Mouse (Mus musculus) E14TG2a.4 (cell line): ENCODE results near the gene Gm37240.
A peak's percentile ranks its signal among the peaks of the same experiment; 100 is the strongest.

ENCODE experiments used
- H3K27me3 ChIP-seq: 2 replicates; pipeline ENCODE4 v1.6.1; 2014; ENCODE audit warnings: low read length, control low read depth; ENCODE audit not compliant: insufficient read depth
- H3K36me3 ChIP-seq: 2 replicates; pipeline ENCODE4 v1.6.1; 2014; ENCODE audit warnings: low read length, control low read depth; ENCODE audit not compliant: insufficient read depth
- H3K4me1 ChIP-seq: replicated peaks from 2 replicates; pipeline ENCODE4 v1.6.1; 2014; ENCODE audit warnings: low read depth, low read length, control low read depth
- H3K4me3 ChIP-seq: replicated peaks from 2 replicates; pipeline ENCODE4 v1.5.1; 2014; ENCODE audit warnings: mild to moderate bottlenecking, low read length
- H3K9me3 ChIP-seq: 2 replicates; pipeline ENCODE4 v1.6.1; 2014; ENCODE audit warnings: low read length, control low read depth
- CTCF ChIP-seq: conservative IDR thresholded peaks from 2 replicates; pipeline ENCODE4 v1.5.1; 2014; ENCODE audit warnings: low read length
- NANOG ChIP-seq: IDR thresholded peaks from 2 replicates; pipeline ENCODE4 v1.6.1; 2014; ENCODE audit warnings: borderline replicate concordance, low read length, mixed read lengths
- POU5F1 ChIP-seq: IDR thresholded peaks from 2 replicates; pipeline ENCODE4 v1.6.1; 2014; ENCODE audit warnings: low read length, borderline replicate concordance

Gm37240 gene

DNA sequence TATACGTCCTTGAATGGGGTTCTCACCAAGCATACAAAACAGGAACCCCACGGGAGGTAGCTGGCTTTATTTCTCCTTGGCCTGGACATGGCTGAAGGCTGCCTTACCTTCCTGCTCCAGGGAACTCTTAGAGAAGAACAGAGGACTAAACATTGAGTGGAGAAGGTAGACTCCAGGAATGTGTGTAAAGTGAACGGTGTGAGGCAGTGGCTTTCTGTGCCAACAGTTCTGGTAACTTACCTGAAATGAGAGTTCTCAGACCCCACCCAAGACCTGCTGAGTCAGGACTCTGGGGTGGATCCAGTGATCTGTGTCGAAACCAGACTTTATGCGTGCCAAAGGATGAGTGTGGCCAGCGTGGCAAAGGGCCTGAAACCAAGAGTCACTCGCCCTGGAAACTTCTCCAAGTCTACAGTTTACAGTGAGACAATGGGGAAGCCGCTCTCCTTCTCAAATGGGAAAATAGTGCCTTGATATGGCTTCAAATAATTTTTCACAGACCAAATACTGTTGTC, 1240.9 kb downstream of the Gm37240 start:
- TF ChIP-seq CTCF (no peak), NANOG (no peak), POU5F1 (no peak)
- Histone ChIP-seq H3K4me1 (peaks cover 53% of the 10 kb centered on the region), H3K9me3 (0 out of 2 replicates have a peak, but pooled peaks cover 3% of the 10 kb centered on the region), H3K27me3 (no peaks in the 10 kb centered on the region), H3K4me3 (no peak overlapping the region), H3K36me3 (no peaks in the 10 kb centered on the region)

DNA sequence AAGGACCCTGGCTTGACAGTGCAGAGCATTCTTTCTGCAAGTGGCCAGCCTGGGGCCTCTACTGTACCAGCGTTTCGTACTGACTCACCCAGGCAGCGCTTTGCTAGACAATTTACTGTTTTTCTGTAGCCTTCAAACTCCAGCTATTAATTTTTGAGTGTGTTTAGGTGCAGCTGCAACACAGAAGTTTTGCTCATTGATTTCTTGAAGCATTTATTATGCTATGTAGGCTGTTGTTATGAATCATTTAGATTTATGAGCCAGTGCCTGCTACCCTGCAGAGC, 1241.4 kb downstream of the Gm37240 start:
- Histone ChIP-seq H3K4me1 (peaks cover 58% of the 10 kb centered on the region), H3K27me3 (no peaks in the 10 kb centered on the region), H3K9me3 (0 out of 2 replicates have a peak, but pooled peaks cover 3% of the 10 kb centered on the region), H3K36me3 (no peaks in the 10 kb centered on the region), H3K4me3 (no peak overlapping the region)
- TF ChIP-seq POU5F1 = no peak
- no peak for TF ChIP-seq CTCF
- no peak for TF ChIP-seq NANOG

DNA sequence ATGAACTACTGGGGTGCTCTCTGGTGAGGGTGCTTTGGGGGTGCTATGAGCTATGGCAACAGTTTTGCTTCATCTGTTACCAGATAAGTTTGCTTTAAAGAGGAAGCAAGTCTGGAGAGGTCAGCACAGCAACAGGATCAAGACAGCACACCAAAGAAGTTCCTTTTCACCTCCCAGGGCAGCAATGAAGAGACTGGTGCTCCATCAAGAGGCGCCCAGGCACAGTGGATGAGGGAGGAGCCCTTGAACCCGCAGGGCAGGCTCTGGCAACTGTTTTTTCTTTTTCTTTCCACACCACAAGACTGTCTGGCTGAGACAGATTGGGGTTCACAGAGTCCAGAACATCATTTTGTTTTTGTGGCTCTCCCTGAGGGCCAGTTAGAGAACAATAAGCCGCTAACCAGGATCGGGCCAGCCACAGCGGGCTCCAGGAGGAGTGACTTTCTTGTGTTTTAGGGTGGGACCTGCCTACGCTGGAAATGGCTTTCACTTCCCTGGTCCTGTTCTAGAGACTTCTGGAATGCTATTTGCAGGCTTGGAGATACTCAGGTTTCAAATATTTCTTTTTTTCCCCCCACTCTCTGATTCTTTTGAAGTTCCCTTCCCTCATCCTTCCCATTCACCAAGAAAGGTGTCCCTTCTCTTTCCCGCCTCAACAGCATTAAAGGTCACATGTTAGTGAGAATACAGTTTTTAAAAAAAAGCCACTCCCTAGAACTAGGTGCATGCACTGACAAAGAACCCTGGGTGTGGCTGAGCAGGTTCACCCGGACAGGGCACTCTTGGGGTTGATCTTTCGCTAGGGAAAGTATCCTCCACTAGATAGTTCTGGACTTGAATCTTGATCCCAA, 1241.9 kb downstream of the Gm37240 start:
- no peak for TF ChIP-seq NANOG
- TF ChIP-seq CTCF = no peak
- TF ChIP-seq POU5F1 = no peak
- H3K4me1 ChIP-seq = peaks cover 63% of the 10 kb centered on the region
- 0 out of 2 replicates have a peak, but pooled peaks cover under 1% of the 10 kb centered on the region for H3K9me3 ChIP-seq
- H3K4me3 ChIP-seq = no peak overlapping the region
- H3K36me3 ChIP-seq = no peaks in the 10 kb centered on the region
- no peaks in the 10 kb centered on the region for H3K27me3 ChIP-seq

DNA sequence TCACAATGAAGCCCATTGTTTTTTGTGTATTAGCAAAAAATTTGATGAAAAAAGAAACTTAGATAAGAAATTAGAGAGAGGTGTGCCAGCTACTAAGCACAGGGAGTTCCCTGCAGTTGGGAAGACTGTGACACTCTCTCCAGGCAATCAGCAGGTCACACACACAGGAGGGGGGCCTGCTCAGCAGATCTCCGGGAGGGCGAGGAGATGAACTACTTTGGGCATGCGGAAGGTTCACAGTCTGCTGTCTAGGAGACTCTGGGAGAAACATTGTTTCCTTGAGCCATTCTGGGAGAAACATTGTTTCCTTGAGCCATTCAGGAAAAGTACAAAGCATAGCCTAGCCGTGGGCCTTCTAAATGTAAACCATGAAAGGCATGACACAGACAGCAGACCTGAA, 1244.4 kb downstream of the Gm37240 start:
- no peaks in the 10 kb centered on the region for H3K9me3 ChIP-seq
- no peaks in the 10 kb centered on the region for H3K27me3 ChIP-seq
- no peak overlapping the region for H3K4me3 ChIP-seq
- H3K36me3 ChIP-seq = no peaks in the 10 kb centered on the region
- TF ChIP-seq CTCF (no peak), NANOG (no peak), POU5F1 (no peak)
- peaks cover 78% of the 10 kb centered on the region for H3K4me1 ChIP-seq

DNA sequence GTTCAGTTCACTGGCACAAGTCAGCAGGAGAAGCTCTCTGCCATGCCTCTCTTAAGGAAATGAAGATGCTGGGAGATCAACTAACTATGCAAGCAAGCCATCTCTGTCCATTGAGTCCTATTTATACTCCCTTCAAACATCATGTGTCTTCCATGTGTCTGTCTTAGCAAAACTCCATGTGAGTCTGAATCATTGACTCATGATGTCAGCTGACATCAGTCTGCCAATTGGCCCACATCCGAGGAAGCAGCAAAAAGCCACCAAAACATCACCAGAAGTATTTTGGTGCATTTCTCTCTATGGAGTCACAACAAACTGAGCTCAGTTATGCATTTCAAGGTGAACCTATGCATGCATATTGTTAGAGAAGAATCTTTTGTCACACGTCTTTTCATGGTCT, 1245.9 kb downstream of the Gm37240 start:
- TF ChIP-seq POU5F1 (no peak), NANOG (no peak), CTCF (no peak)
- peaks cover 77% of the 10 kb centered on the region for H3K4me1 ChIP-seq
- no peaks in the 10 kb centered on the region for H3K27me3 ChIP-seq
- no peaks in the 10 kb centered on the region for H3K36me3 ChIP-seq
- no peaks in the 10 kb centered on the region for H3K9me3 ChIP-seq
- H3K4me3 ChIP-seq = no peak overlapping the region

DNA sequence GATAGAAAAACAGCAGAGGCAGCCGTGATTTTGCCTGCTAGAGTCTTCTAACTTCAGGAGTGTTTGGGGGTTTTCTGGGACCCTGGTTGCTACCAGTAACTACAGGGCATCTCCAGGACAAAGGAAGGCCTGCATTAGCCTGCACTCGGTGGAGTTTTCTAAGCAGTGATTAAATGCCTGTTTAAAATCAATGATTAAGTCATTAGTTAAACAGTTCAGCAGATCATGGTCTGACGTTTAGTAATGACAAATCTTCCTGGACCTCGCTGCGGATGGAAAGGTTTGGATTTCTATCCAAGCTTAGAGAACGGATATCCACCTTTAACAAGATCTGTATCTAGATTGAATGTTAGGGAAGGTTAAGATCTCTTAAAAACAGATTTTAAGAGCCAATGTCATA, 1246.8 kb downstream of the Gm37240 start:
- no peak overlapping the region for H3K4me3 ChIP-seq
- H3K36me3 ChIP-seq = no peaks in the 10 kb centered on the region
- H3K27me3 ChIP-seq = no peaks in the 10 kb centered on the region
- no peak for TF ChIP-seq NANOG
- no peak for TF ChIP-seq POU5F1
- TF ChIP-seq CTCF = no peak
- peaks cover 70% of the 10 kb centered on the region for H3K4me1 ChIP-seq
- no peaks in the 10 kb centered on the region for H3K9me3 ChIP-seq

DNA sequence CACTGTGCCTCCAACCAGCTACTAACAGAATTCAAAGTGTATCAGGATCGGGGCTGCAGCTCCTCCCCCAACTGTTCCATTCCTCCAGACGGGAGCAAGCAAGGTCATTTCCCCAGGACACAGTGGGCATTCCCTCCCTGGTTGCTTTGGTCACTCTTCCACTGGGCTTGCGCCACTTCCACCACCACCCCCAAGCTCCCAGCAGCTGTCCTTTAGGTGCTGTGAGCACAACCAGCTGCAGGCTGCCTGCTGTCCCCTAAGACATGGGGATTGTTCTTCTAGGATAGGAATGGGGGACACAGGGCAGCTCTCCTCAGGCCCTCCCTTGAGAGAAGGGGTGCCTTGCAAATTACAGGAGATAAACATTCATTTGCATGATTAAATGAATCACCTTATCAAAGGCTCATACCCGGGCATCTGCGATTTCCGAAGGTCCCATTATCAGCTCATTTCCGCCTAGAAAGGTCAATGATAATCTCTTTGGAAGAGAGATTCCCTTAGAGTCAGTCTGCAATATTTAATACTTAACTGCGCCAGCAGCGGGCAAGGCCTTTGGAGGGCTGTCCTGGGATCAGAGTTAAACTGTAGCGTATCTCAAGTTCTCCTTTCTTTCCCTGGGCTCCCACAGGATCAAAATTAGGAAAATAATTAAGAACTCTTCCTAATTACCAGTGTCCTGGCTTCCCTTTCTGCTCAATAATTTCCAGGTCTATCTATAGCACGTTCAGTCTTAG, 1247.4 kb downstream of the Gm37240 start:
- H3K27me3 ChIP-seq = no peaks in the 10 kb centered on the region
- H3K4me3 ChIP-seq = peak overlapping the region; percentile 37
- peaks cover 64% of the 10 kb centered on the region for H3K4me1 ChIP-seq
- H3K36me3 ChIP-seq = no peaks in the 10 kb centered on the region
- TF ChIP-seq CTCF = no peak
- no peak for TF ChIP-seq NANOG
- TF ChIP-seq POU5F1 = no peak
- no peaks in the 10 kb centered on the region for H3K9me3 ChIP-seq

DNA sequence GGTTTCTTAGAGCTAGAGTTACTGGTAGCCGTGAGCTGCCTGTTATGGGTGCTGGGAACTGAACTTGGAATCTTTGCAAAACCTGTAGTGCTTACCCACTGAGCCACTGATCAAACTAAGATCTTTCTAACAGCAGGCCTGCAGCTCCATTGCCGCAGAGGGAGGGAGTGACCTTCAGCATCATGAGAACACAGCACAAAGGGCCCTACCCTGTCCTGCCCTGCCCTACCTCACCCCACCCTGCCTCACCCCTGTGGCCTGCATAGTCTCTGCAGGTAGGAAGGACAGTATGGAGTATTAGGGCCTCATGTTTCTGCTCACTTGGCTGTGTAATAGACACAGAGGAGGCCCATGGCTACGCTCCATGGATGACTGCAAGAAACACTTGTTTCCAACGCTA, 1248.5 kb downstream of the Gm37240 start:
- H3K36me3 ChIP-seq = no peaks in the 10 kb centered on the region
- H3K27me3 ChIP-seq = no peaks in the 10 kb centered on the region
- TF ChIP-seq POU5F1 (no peak), NANOG (peak; percentile 80)
- H3K4me3 ChIP-seq = peak overlapping the region; percentile 8; the same call in 1 of the 2 replicates
- H3K9me3 ChIP-seq = no peaks in the 10 kb centered on the region
- peaks cover 64% of the 10 kb centered on the region for H3K4me1 ChIP-seq
